Mouse (Mus musculus): Measurements from ENCODE around the gene Ak8. TPM values are rescaled to one million over a fixed set of nuclear protein-coding genes. Genes with fewer than 3 reads are reported as not detected.
A peak's percentile ranks its signal among the peaks of the same experiment; 100 is the strongest.

Gene Ak8
- polyA plus RNA-seq, 1 experiment from 2014 or later: 2.0 TPM

DNA sequence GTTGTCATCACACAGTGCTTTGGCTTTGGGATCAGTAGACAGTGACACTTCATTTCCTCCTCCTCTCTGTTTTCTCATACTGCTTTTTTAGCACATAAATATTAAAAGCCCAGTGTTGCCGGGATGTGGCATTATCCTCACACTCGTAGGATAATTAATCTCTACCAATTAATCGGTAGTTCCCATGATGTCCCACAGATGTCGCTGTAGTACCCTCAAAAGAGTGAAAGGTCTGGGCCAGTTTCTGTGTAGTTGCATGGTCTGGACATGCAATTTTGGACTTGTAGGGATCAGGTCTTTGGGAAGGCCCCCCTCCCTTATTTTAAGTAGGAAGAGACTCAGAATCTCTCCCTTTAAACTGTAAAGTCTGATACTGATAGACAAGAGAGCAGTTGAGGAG is 19.3 kb upstream of the Ak8 start:
- no peak overlapping the region for H3K27ac ChIP-seq (replicated peaks; ENCODE audit: low read depth, low read length)
- peak; percentile 24 for DNase-seq (ENCODE audit: low spot score)
- ATAC-seq (ENCODE audit: low read depth): no peak

DNA sequence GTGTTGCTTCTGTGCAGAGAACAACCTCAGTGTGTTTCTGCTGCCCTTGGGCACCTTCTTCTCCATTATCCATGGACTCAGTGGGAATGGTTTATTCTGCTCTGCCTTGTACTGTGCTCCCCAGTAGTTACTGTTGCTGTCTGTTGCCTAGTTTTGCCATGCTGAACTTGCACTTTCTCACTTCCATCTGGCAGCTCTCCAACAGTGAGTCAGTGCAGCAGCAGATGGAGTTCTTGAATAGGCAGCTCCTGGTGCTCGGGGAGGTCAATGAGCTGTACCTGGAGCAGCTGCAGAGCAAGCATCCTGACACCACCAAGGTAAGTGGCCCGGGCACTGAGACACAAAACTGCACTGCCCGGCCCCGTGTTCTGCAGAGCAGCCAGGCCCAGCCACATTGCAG is 18.2 kb upstream of the Ak8 start:
- peaks cover 94% of the 10 kb centered on the region for H3K36me3 ChIP-seq (ENCODE audit: control insufficient read depth, insufficient read depth, low read length)
- 84% methylated on average over 4 of the region's 4 CpGs for WGBS
- H3K4me1 ChIP-seq (ENCODE audit: control insufficient read depth, insufficient read depth, low read length): no peaks in the 10 kb centered on the region
- H3K4me2 ChIP-seq (ENCODE audit: low read depth, low read length): no peak overlapping the region
- H3K4me3 ChIP-seq (ENCODE audit: low read depth, low read length): no peak overlapping the region
- H3K9me3 ChIP-seq (ENCODE audit: control insufficient read depth, low read length): no peaks in the 10 kb centered on the region
- no peak overlapping the region for H3K9ac ChIP-seq (ENCODE audit: low read depth, low read length)
- H3K27ac ChIP-seq (replicated peaks; ENCODE audit: low read depth, low read length): no peak overlapping the region
- ATAC-seq (ENCODE audit: low read depth) (no peak), DNase-seq (ENCODE audit: low spot score) (peak; percentile 28)
- H3K27me3 ChIP-seq (replicated peaks; ENCODE audit: control insufficient read depth, insufficient read depth, low read length): no peaks in the 10 kb centered on the region

More for the DNA sequence above, 19.3 kb upstream of the Ak8 start:
- 35% methylated on average over 4 of the region's 4 CpGs for WGBS
- Histone ChIP-seq H3K4me3 (ENCODE audit: low read depth, low read length) (no peak overlapping the region), H3K27me3 (replicated peaks; ENCODE audit: control insufficient read depth, insufficient read depth, low read length) (no peaks in the 10 kb centered on the region), H3K36me3 (ENCODE audit: control insufficient read depth, insufficient read depth, low read length) (peaks cover 94% of the 10 kb centered on the region), H3K4me2 (ENCODE audit: low read depth, low read length) (no peak overlapping the region), H3K4me1 (ENCODE audit: control insufficient read depth, insufficient read depth, low read length) (no peaks in the 10 kb centered on the region), H3K9ac (ENCODE audit: low read depth, low read length) (no peak overlapping the region), H3K9me3 (ENCODE audit: control insufficient read depth, low read length) (no peaks in the 10 kb centered on the region)

DNA sequence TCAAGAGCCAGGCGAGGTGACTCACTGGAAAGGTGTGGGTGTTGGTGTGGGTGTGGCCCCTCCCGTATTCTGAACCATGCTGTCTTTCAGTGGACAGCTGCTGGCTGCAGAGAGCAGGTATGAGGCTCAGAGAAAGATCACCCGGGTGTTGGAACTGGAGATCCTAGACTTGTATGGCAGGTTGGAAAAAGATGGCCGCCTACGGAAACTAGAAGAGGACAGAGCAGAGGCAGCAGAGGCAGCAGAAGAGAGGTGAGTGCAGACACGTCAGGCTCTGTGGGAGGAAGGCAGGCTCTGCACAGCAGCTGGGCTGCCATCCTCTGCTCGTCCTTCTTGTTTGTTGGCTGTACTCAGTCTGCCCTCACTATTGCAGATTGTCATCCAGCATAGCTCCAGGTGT is 14.1 kb upstream of the Ak8 start:
- no peak overlapping the region for H3K4me3 ChIP-seq (ENCODE audit: low read depth, low read length)
- H3K4me1 ChIP-seq (ENCODE audit: control insufficient read depth, insufficient read depth, low read length): no peaks in the 10 kb centered on the region
- H3K4me2 ChIP-seq (ENCODE audit: low read depth, low read length): no peak overlapping the region
- no peak overlapping the region for H3K9ac ChIP-seq (ENCODE audit: low read depth, low read length)
- H3K27me3 ChIP-seq (replicated peaks; ENCODE audit: control insufficient read depth, insufficient read depth, low read length): no peaks in the 10 kb centered on the region
- DNase-seq (ENCODE audit: low spot score): no peak
- H3K9me3 ChIP-seq (ENCODE audit: control insufficient read depth, low read length): no peaks in the 10 kb centered on the region
- no peak for ATAC-seq (ENCODE audit: low read depth)
- H3K27ac ChIP-seq (replicated peaks; ENCODE audit: low read depth, low read length): no peak overlapping the region
- WGBS: 83% methylated on average over 7 of the region's 7 CpGs
- peaks cover 68% of the 10 kb centered on the region for H3K36me3 ChIP-seq (ENCODE audit: control insufficient read depth, insufficient read depth, low read length)

DNA sequence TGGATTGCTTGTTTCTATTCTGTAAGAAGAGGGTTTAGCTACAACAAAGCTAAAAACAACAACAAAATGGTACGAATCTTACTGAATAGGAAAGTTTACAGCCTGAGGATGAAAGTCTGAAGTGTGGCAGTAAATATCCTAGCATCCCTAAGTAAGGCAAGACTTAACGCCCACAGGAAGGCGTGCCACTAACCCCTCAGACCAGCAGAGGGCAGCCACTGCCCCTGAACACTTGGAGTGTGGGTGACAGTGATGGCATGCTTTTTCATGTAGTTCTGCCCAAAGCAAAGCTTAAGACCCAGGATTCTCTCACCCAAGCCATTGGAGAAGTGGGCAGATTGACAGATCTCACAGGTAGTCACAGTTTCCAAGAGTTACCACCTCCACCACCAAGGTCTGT is 11.5 kb upstream of the Ak8 start:
- no peak overlapping the region for H3K27ac ChIP-seq (replicated peaks; ENCODE audit: low read depth, low read length)
- DNase-seq (ENCODE audit: low spot score) (peak; percentile 45), ATAC-seq (ENCODE audit: low read depth) (0 out of 2 replicates have a peak, but pooled peaks have one; percentile 53)
- no peaks in the 10 kb centered on the region for H3K27me3 ChIP-seq (replicated peaks; ENCODE audit: control insufficient read depth, insufficient read depth, low read length)
- H3K4me2 ChIP-seq (ENCODE audit: low read depth, low read length): no peak overlapping the region
- H3K4me1 ChIP-seq (ENCODE audit: control insufficient read depth, insufficient read depth, low read length): no peaks in the 10 kb centered on the region
- WGBS: 43% methylated on average over 3 of the region's 3 CpGs
- H3K36me3 ChIP-seq (ENCODE audit: control insufficient read depth, insufficient read depth, low read length): peaks cover 42% of the 10 kb centered on the region
- no peak overlapping the region for H3K4me3 ChIP-seq (ENCODE audit: low read depth, low read length)
- no peaks in the 10 kb centered on the region for H3K9me3 ChIP-seq (ENCODE audit: control insufficient read depth, low read length)
- no peak overlapping the region for H3K9ac ChIP-seq (ENCODE audit: low read depth, low read length)

DNA sequence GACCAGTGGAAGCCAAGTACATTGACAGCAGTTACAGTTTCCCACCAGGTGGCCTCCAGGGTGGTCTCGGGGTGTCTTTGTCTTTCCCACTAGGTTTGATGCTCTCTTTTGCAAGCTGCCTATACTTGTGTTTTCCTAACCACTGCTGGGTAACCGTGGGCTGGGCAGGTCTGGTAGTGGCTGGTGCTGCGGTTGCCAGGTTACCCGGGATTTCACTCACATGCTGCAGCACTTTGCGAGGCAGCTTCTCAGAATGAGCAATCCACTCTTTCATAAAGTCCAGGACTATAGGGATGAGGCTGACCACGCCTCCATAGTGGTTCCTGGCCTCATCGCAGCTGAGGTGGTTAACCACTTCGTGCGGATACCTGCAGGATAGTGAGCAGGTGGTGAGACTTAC is 7.3 kb upstream of the Ak8 start:
- ATAC-seq (ENCODE audit: low read depth): no peak
- no peak for DNase-seq (ENCODE audit: low spot score)
- Histone ChIP-seq H3K36me3 (ENCODE audit: control insufficient read depth, insufficient read depth, low read length) (peaks cover 2% of the 10 kb centered on the region; the same call in 1 of the 2 replicates), H3K4me2 (ENCODE audit: low read depth, low read length) (no peak overlapping the region), H3K27ac (replicated peaks; ENCODE audit: low read depth, low read length) (no peak overlapping the region), H3K9ac (ENCODE audit: low read depth, low read length) (no peak overlapping the region), H3K4me3 (ENCODE audit: low read depth, low read length) (no peak overlapping the region), H3K27me3 (replicated peaks; ENCODE audit: control insufficient read depth, insufficient read depth, low read length) (no peaks in the 10 kb centered on the region), H3K9me3 (ENCODE audit: control insufficient read depth, low read length) (no peaks in the 10 kb centered on the region), H3K4me1 (ENCODE audit: control insufficient read depth, insufficient read depth, low read length) (no peaks in the 10 kb centered on the region)
- WGBS: 76% methylated on average over 9 of the region's 9 CpGs

DNA sequence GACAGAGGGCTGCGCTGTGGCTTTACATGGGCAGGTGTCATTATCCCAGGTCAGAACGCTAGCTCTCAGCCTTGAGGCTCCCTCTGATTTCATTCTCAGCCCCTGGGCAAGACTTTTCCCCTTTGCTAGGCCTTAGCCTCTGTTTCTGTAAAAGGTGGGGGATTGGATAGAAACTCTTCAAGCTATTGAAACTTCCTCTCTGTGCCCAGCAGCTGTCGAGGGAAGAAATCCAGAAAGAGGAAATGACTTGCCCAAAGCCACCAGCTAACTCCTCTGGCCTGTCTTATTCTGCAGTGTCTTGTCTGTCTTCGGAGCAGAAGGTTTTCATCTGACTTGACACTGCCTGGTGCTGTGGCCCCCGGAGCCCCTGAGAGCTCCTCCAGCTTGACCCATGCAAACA is 1.4 kb upstream of the Ak8 start:
- no peak overlapping the region for H3K9ac ChIP-seq (ENCODE audit: low read depth, low read length)
- no peaks in the 10 kb centered on the region for H3K9me3 ChIP-seq (ENCODE audit: control insufficient read depth, low read length)
- ATAC-seq (ENCODE audit: low read depth): no peak
- no peak for DNase-seq (ENCODE audit: low spot score)
- no peaks in the 10 kb centered on the region for H3K27me3 ChIP-seq (replicated peaks; ENCODE audit: control insufficient read depth, insufficient read depth, low read length)
- no peaks in the 10 kb centered on the region for H3K36me3 ChIP-seq (ENCODE audit: control insufficient read depth, insufficient read depth, low read length)
- H3K4me1 ChIP-seq (ENCODE audit: control insufficient read depth, insufficient read depth, low read length): peaks cover 9% of the 10 kb centered on the region
- no peak overlapping the region for H3K4me2 ChIP-seq (ENCODE audit: low read depth, low read length)
- no peak overlapping the region for H3K4me3 ChIP-seq (ENCODE audit: low read depth, low read length)
- no peak overlapping the region for H3K27ac ChIP-seq (replicated peaks; ENCODE audit: low read depth, low read length)
- WGBS: 66% methylated on average over 5 of the region's 5 CpGs

DNA sequence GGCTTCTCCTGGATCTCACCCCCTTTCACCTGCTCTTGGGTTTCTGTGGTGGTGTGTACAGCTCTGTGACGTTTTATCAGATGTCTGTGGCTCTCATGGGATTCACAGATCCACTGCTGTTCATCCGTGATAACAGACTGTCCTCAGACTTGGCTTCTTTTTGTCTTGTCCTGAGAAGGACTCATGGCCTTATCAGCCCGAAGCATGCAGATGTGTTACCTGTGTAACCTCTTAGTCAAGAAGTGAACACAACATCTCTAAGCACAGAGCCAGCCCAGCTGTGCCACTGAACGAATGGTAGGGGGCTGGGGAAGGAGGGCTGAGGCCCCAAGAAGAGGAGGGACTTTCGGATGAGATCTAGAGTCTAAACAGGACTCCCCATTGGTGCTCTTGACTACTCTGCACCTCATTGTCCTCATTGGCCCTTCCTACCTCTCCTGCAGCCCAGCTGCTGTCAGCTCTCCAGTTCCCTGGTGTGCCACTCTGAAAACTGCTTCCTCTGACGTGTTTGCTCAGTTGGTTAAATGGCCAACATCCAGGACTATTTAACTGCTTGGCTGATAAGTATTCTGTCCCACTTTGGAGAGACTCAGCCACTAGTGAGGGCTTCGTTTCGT is 1.8 kb downstream of the Ak8 start:
- H3K27ac ChIP-seq (replicated peaks; ENCODE audit: low read depth, low read length): no peak overlapping the region
- H3K4me2 ChIP-seq (ENCODE audit: low read depth, low read length): no peak overlapping the region
- peaks cover 9% of the 10 kb centered on the region for H3K4me1 ChIP-seq (ENCODE audit: control insufficient read depth, insufficient read depth, low read length)
- no peak for DNase-seq (ENCODE audit: low spot score)
- no peak overlapping the region for H3K9ac ChIP-seq (ENCODE audit: low read depth, low read length)
- no peaks in the 10 kb centered on the region for H3K9me3 ChIP-seq (ENCODE audit: control insufficient read depth, low read length)
- H3K27me3 ChIP-seq (replicated peaks; ENCODE audit: control insufficient read depth, insufficient read depth, low read length): no peaks in the 10 kb centered on the region
- H3K36me3 ChIP-seq (ENCODE audit: control insufficient read depth, insufficient read depth, low read length): no peaks in the 10 kb centered on the region
- WGBS: 67% methylated on average over 8 of the region's 8 CpGs
- H3K4me3 ChIP-seq (ENCODE audit: low read depth, low read length): no peak overlapping the region
- no peak for ATAC-seq (ENCODE audit: low read depth)

DNA sequence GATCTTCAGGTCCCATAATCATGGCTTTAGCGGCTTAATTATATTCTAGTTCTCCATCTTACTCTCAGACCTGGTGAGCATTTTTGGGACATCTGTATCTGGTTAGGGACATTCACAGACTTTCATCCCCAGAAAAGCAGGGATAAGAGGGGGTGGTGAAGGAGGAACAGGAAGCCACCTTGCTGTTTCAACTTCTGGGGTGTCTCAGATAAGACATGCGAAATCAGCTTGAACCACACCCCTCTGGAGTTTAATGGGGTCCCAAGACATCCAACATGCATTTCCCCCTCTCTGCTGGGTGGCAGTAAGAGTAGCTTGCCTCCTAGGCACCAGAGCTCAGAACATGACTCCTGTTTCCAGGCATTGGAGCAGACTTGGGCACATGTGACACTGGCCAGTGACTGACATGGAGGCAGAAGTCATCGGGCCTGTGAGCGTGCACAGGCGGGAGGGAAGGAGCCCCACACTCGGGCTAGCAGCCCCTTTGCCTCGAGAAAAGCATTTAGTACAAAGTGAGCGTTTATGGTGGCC is 6.2 kb downstream of the Ak8 start:
- H3K4me2 ChIP-seq (ENCODE audit: low read depth, low read length): no peak overlapping the region
- 49% methylated on average over 8 of the region's 8 CpGs for WGBS
- H3K36me3 ChIP-seq (ENCODE audit: control insufficient read depth, insufficient read depth, low read length): no peaks in the 10 kb centered on the region
- no peak overlapping the region for H3K27ac ChIP-seq (replicated peaks; ENCODE audit: low read depth, low read length)
- no peak for DNase-seq (ENCODE audit: low spot score)
- H3K27me3 ChIP-seq (replicated peaks; ENCODE audit: control insufficient read depth, insufficient read depth, low read length): no peaks in the 10 kb centered on the region
- no peak for ATAC-seq (ENCODE audit: low read depth)
- no peaks in the 10 kb centered on the region for H3K9me3 ChIP-seq (ENCODE audit: control insufficient read depth, low read length)
- H3K4me1 ChIP-seq (ENCODE audit: control insufficient read depth, insufficient read depth, low read length): no peaks in the 10 kb centered on the region
- H3K9ac ChIP-seq (ENCODE audit: low read depth, low read length): no peak overlapping the region
- no peak overlapping the region for H3K4me3 ChIP-seq (ENCODE audit: low read depth, low read length)

DNA sequence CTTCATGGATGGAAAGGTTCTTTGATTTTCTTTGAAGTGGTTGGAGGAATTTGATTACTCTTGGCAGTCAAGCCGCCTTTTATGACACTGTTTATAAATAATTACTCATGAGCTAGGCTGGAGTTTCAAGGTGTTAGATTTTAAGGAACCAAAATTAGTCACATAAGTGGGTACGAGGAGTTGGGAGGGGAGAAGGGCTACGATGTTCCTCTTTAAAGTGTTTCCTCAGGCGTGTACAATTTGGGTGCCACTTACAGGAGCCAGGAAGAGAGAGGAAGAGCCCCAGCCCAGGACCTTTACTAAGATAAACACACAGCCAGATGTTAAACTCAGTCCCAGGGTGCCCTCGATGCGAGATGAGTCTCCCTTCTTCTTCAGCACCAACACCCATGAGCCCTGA is 6.8 kb downstream of the Ak8 start:
- DNase-seq (ENCODE audit: low spot score): no peak
- no peaks in the 10 kb centered on the region for H3K36me3 ChIP-seq (ENCODE audit: control insufficient read depth, insufficient read depth, low read length)
- WGBS: 47% methylated on average over 6 of the region's 6 CpGs
- no peak overlapping the region for H3K4me3 ChIP-seq (ENCODE audit: low read depth, low read length)
- no peaks in the 10 kb centered on the region for H3K27me3 ChIP-seq (replicated peaks; ENCODE audit: control insufficient read depth, insufficient read depth, low read length)
- ATAC-seq (ENCODE audit: low read depth): no peak
- no peak overlapping the region for H3K9ac ChIP-seq (ENCODE audit: low read depth, low read length)
- no peaks in the 10 kb centered on the region for H3K9me3 ChIP-seq (ENCODE audit: control insufficient read depth, low read length)
- no peak overlapping the region for H3K27ac ChIP-seq (replicated peaks; ENCODE audit: low read depth, low read length)
- no peak overlapping the region for H3K4me2 ChIP-seq (ENCODE audit: low read depth, low read length)
- no peaks in the 10 kb centered on the region for H3K4me1 ChIP-seq (ENCODE audit: control insufficient read depth, insufficient read depth, low read length)

Data from embryonic facial prominence, embryonic 14.5 days (tissue).